Mouse (Mus musculus): ENCODE data around the gene Plxdc1. TPM values are rescaled to one million over a fixed set of nuclear protein-coding genes. Genes with fewer than 3 reads are reported as not detected.

Plxdc1 gene
- polyA plus RNA-seq, 1 experiment from 2014 or later, result not detected

DNA sequence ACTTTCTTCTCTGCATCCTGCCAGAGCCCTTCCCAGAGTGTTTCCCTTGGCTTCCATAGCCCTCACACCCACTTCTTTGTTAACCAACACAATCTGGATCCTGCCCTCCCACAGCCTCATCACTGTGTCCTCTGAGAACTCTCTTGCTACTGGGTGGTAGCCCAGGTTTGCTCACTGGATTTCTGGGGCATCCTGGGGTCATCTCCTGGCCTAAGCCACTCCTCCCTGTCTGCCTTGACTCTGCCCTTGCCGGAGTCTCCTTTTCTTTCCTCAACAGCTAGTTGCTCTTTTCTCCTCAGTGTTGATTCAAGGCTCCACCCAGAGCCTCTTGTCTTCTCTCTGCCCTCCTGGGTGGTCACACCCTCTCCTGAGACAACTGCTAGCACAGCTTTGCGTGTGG lies 80.3 kb downstream of the Plxdc1 start:
- WGBS, result 52% methylated on average over 2 of the region's 2 CpGs
- H3K27ac ChIP-seq, result no peak overlapping the region
- H3K36me3 ChIP-seq, result no peaks in the 10 kb centered on the region
- peaks cover 4% of the 10 kb centered on the region; the same call in 1 of the 2 replicates for H3K4me1 ChIP-seq
- no peak overlapping the region for H3K4me3 ChIP-seq
- peaks cover 5% of the 10 kb centered on the region; the same call in 1 of the 2 replicates for H3K27me3 ChIP-seq (ENCODE audit: insufficient read depth, poor library complexity, severe bottlenecking)
- DNase-seq (ENCODE audit: low spot score), result no peak
- no peaks in the 10 kb centered on the region for H3K9me3 ChIP-seq

DNA sequence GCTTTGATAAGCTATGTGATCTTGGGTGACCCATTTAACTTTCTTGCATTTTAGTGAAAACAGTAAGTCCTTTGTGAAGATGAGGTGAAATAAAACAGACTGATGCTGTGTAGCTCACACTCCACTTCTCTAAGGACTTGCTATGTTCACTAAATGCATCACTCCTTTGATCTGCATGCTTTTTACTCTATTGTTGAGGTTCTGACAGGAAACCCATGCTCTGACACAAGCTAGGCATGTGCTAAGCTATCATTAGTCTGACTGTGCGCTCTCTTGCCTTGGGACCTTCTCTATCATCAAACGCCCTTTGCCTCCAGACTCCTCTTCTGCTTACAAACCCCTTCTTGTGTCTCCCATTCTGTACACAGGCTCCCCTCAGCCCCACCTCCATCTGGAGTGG lies 80.7 kb downstream of the Plxdc1 start:
- Histone ChIP-seq H3K27me3 (ENCODE audit: insufficient read depth, poor library complexity, severe bottlenecking) (peaks cover 5% of the 10 kb centered on the region; the same call in 1 of the 2 replicates), H3K4me3 (no peak overlapping the region), H3K36me3 (no peaks in the 10 kb centered on the region), H3K4me1 (peaks cover 4% of the 10 kb centered on the region; the same call in 1 of the 2 replicates), H3K9me3 (no peaks in the 10 kb centered on the region), H3K27ac (no peak overlapping the region)
- no peak for DNase-seq (ENCODE audit: low spot score)
- 88% methylated on average over 2 of the region's 2 CpGs for WGBS

DNA sequence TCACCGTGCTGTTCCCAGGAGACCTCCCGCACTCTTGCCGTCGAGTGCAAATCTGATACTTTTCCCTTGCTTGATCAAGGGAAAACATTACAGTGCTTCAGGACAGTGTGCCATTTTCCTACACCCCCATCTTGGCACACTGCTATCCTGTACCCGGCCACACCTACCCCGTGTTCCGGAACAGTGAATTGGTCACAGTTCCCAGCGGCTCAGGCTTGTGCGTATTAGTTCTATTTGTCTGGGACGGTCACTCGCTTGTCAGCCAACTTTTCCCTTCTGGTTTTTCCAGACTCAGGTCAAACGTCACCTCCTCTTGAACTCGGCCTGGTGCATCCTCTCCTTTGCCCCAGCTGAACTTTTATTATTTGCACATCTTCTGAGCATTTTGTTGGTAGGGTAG lies 81.4 kb downstream of the Plxdc1 start:
- H3K27me3 ChIP-seq (ENCODE audit: insufficient read depth, poor library complexity, severe bottlenecking), result peaks cover 5% of the 10 kb centered on the region; the same call in 1 of the 2 replicates
- no peaks in the 10 kb centered on the region for H3K9me3 ChIP-seq
- WGBS, result 86% methylated on average over 13 of the region's 13 CpGs
- no peaks in the 10 kb centered on the region for H3K36me3 ChIP-seq
- H3K4me1 ChIP-seq, result peaks cover 4% of the 10 kb centered on the region; the same call in 1 of the 2 replicates
- no peak for DNase-seq (ENCODE audit: low spot score)
- H3K4me3 ChIP-seq, result no peak overlapping the region
- no peak overlapping the region for H3K27ac ChIP-seq

DNA sequence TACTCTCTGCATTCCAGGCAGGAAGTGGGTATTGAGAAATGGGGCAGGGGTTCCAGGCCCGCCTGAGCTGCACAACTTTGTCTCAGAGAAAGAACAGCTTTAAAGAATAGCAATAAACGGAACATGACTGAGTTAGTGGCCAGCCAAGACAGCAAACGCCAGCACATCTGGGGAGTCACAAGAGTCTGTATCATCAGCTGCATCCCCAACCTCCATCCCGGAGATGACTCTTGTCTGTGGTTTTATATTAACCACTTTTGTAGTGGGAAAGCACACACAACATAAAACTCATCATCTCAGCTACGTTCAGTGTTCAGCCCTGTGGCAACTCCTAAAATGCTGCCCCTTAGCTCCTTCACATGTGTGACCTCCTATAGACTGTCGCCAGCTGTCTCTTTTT lies 84.4 kb downstream of the Plxdc1 start:
- no peaks in the 10 kb centered on the region for H3K9me3 ChIP-seq
- WGBS, result 77% methylated on average over 6 of the region's 6 CpGs
- no peak for DNase-seq (ENCODE audit: low spot score)
- H3K4me1 ChIP-seq, result peaks cover 4% of the 10 kb centered on the region; the same call in 1 of the 2 replicates
- H3K27ac ChIP-seq, result no peak overlapping the region
- H3K36me3 ChIP-seq, result no peaks in the 10 kb centered on the region
- peaks cover 5% of the 10 kb centered on the region; the same call in 1 of the 2 replicates for H3K27me3 ChIP-seq (ENCODE audit: insufficient read depth, poor library complexity, severe bottlenecking)
- H3K4me3 ChIP-seq, result no peak overlapping the region

DNA sequence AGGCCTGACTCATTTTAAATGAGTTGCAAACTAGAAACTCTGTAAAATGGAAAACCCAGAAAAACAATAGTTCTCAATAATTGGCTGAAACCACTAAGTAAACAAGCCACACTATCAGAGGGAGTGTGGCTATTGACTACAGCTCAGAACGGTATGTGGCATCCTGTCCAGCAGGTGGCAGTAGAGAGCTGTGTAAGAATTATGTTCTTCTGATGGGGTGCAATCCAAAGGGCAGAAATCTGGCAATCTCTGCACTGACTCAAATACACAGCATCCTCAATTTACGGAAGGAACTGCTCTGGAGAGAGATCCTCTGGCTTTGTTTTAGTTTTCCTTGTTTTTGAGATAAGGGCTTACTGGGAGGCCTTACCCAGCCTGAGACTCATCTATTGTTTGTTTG lies 86.4 kb downstream of the Plxdc1 start:
- Histone ChIP-seq H3K9me3 (no peaks in the 10 kb centered on the region), H3K4me3 (no peak overlapping the region), H3K36me3 (no peaks in the 10 kb centered on the region), H3K27ac (no peak overlapping the region), H3K4me1 (peaks cover 4% of the 10 kb centered on the region; the same call in 1 of the 2 replicates), H3K27me3 (ENCODE audit: insufficient read depth, poor library complexity, severe bottlenecking) (peaks cover 5% of the 10 kb centered on the region; the same call in 1 of the 2 replicates)
- WGBS, result 4% methylated on average over 2 of the region's 2 CpGs
- peak; percentile 91 for DNase-seq (ENCODE audit: low spot score)

DNA sequence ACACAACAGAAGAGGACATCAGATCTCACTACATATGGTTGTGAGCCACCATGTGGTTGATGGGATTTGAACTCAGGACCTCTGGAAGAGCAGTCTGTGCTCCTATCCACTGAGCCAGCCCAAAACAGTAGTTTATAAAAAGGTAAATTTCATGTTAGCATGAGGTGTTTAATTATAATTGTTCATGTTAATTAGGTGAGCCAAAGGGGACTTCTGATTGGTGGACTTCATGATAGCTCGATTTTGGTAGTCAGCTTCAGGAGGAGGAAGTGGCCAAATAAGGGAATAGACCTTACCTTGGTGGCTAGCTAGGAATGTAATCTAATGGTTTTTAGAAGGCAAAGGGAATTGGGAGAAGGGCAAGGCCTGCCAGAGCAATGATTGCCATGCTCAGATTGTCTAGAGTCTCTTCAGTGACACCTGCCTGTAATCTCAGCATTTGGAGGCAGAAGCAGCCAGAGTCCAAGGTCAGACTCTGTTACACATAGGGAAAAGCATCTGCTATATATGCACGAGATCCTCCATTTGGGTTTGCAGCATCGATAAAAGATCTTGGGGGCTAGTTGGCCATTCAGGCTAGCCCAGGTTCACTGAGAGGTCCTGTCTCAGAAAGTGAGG lies 88.6 kb downstream of the Plxdc1 start:
- 67% methylated on average over 3 of the region's 3 CpGs for WGBS
- Histone ChIP-seq H3K36me3 (no peaks in the 10 kb centered on the region), H3K27me3 (ENCODE audit: insufficient read depth, poor library complexity, severe bottlenecking) (no peaks in the 10 kb centered on the region), H3K9me3 (no peaks in the 10 kb centered on the region), H3K4me3 (no peak overlapping the region), H3K4me1 (no peaks in the 10 kb centered on the region), H3K27ac (no peak overlapping the region)
- peak; percentile 63 for DNase-seq (ENCODE audit: low spot score)

DNA sequence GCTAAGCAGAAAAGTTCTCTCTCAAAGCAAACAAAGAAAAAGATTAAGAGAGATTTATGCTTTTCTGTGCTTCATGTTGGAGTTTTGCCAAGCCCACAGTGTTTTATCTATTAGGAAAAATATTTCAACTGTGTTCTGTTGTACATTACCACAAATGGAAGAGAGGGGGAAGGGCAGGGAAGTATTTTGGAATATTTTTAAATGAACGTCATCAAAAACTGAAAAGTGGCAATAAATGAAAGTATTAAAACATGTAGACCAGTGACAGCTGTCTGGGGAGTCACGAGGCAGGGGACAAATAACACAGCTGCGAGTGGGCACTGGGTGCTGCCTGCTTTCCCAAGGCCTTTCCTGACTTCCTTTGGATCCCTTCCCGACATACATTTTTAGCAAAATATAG lies 89.6 kb downstream of the Plxdc1 start:
- Histone ChIP-seq H3K9me3 (no peaks in the 10 kb centered on the region), H3K4me1 (no peaks in the 10 kb centered on the region), H3K4me3 (no peak overlapping the region), H3K36me3 (no peaks in the 10 kb centered on the region), H3K27me3 (ENCODE audit: insufficient read depth, poor library complexity, severe bottlenecking) (no peaks in the 10 kb centered on the region), H3K27ac (no peak overlapping the region)
- WGBS, result 74% methylated on average over 4 of the region's 4 CpGs
- peak; percentile 25 for DNase-seq (ENCODE audit: low spot score)

DNA sequence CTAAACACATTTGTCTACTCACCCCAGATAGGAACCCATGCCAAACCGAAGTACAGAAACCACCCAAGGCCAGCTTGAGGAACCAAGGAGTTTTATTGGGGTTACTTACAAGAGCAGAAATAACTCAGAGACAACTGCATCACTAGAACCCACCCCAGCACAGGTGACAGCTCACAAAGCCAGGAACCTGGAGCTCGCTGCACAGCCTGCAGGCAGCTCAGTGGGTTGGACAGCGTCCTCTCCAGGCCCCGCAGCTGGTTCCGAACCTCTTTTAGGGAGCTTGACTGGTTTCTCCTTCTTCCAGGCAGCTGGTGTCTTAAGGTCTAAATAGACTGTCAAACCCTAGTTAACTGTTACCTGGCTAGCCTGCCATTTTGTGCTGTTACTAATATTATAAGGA lies 94.4 kb downstream of the Plxdc1 start:
- no peaks in the 10 kb centered on the region for H3K4me1 ChIP-seq
- H3K9me3 ChIP-seq, result no peaks in the 10 kb centered on the region
- no peak overlapping the region for H3K4me3 ChIP-seq
- WGBS, result 75% methylated on average over 5 of the region's 5 CpGs
- 0 out of 2 replicates have a peak, but pooled peaks cover 3% of the 10 kb centered on the region for H3K36me3 ChIP-seq
- no peaks in the 10 kb centered on the region for H3K27me3 ChIP-seq (ENCODE audit: insufficient read depth, poor library complexity, severe bottlenecking)
- no peak for DNase-seq (ENCODE audit: low spot score)
- H3K27ac ChIP-seq, result no peak overlapping the region

DNA sequence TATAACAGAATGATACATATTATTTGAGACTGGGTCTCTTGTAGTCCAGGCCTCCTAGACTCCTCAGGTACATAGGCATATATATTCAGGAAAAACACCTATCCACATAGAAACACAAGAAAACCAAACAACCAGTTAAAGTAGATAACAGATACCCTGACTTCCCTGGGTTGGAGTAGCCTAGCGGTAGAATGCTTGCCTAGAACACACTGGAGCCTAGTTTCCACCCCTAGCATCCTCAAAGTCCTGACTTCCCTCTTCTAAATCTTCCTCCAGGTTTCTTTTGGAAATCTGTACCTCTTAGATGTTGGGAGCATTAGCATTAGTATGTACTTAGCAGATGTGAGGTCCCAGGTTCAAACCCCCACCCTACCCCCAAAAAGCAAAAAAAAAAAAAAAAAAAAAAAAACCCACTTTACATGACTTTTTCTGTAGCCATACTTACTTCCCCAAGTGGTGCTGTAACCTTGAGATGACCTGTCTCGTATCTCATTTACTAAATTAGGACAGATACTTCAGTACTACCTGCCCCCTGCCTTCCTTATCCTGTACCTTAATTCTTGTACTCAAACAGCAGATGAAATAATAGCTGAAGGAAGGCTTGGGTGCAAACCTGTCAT lies 100.8 kb downstream of the Plxdc1 start:
- no peaks in the 10 kb centered on the region for H3K27me3 ChIP-seq (ENCODE audit: insufficient read depth, poor library complexity, severe bottlenecking)
- H3K36me3 ChIP-seq, result 0 out of 2 replicates have a peak, but pooled peaks cover 3% of the 10 kb centered on the region
- H3K9me3 ChIP-seq, result no peaks in the 10 kb centered on the region
- H3K4me3 ChIP-seq, result peak overlapping the region; percentile 72; the same call in 1 of the 2 replicates
- 82% methylated on average over 2 of the region's 2 CpGs for WGBS
- no peak for DNase-seq (ENCODE audit: low spot score)
- H3K27ac ChIP-seq, result no peak overlapping the region
- no peaks in the 10 kb centered on the region for H3K4me1 ChIP-seq

DNA sequence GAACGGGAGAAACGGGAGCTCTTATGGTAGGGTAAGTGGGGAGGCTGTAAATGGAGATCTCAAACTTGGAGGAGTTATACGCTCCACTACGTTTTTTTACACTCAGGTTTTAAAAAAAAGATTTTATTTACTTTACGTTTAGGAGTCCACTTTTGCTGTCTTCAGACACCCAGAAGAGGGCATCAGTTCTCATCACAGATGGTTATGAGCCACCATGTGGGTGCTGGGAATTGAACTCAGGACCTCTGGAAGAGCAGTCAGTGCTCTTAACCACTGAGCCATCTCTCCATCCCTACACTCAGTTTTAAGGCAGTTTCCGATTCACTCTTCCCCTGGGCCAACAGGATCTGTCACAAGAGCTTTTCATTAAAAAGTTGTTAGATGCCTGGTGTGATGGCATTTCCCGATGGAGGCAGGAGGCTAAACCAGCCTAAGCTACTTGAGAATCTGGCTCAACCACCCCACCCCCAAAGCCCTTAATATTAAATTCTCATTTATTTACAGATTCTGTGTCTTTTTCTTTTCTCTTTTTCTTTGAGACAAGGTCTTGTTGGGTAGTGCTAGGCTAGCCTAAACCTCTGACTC lies 101.6 kb downstream of the Plxdc1 start:
- DNase-seq (ENCODE audit: low spot score), result no peak

DNA sequence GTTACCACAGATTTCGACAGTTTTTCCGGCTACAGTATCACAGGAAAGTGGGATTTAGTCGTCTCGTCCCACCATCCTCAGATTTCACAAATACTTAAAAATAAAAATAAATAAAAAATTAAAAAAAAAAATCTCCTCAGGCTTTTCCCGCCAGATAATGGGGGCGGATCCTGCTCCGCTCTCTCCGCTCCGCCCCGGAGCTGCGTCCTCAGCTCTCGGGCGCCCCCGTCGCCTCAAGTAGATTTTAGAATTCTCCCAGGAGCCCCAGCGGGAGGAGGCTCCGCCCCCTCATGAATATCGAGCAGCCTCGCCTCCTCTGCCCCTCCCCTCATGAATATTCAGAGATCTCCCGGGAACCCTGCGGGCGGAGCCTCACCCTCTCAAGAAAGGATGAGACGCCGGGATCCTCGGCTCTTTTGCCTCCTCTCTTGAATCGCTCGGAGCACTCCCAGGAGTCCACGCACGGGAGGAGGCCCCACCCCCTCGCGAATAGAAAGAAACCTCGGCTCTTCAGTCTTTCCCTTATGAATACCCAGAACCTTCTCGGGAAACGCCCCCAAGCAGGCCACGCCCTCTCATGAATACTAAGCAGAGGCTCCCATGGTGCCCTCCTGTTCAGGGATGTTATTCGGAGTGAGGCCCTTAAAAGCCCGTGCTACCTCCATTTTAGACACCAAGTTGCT lies 102.2 kb downstream of the Plxdc1 start, which contains the start of gene Fbxo47:
TSS of gene Fbxo47 (minus strand) at position 237 of the 683 bp plus-strand sequence.
- peak; percentile 99 for DNase-seq (ENCODE audit: low spot score)
- Histone ChIP-seq H3K4me3 (peak within 1 kb of the TSS; percentile 72), H3K9me3 (no peaks in the 10 kb centered on the region), H3K27ac (peak within 1 kb of the TSS; percentile 91), H3K27me3 (ENCODE audit: insufficient read depth, poor library complexity, severe bottlenecking) (no peaks in the 10 kb centered on the region), H3K36me3 (0 out of 2 replicates have a peak, but pooled peaks cover 3% of the 10 kb centered on the region), H3K4me1 (no peaks in the 10 kb centered on the region)
- under 1% methylated on average over 37 of the region's 37 CpGs for WGBS

More for the DNA sequence above, 101.6 kb downstream of the Plxdc1 start:
- H3K27me3 ChIP-seq (ENCODE audit: insufficient read depth, poor library complexity, severe bottlenecking), result no peaks in the 10 kb centered on the region
- 0 out of 2 replicates have a peak, but pooled peaks cover 3% of the 10 kb centered on the region for H3K36me3 ChIP-seq
- peak overlapping the region; percentile 91 for H3K27ac ChIP-seq
- no peaks in the 10 kb centered on the region for H3K4me1 ChIP-seq
- no peaks in the 10 kb centered on the region for H3K9me3 ChIP-seq
- H3K4me3 ChIP-seq, result peak overlapping the region; percentile 72
- WGBS, result 25% methylated on average over 7 of the region's 7 CpGs

DNA sequence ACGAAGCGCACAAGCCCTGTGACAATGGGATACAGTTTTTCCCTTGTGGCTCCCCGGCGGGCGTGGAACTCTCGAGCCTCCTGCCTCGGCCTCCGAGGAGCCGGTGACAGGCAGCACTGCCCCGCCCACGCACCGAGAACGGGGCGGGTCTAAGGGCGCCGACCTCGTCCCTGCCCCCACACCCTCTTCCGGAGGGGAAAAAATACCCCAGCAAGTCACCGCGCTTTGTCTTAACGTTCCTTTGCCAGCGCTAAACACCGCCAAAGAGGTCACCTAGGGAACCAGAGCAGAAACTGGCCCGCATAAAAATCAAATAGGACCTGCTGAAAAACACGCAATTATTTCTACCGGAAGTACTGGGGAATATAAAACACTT lies 102.7 kb downstream of the Plxdc1 start:
- Histone ChIP-seq H3K4me1 (no peaks in the 10 kb centered on the region), H3K36me3 (0 out of 2 replicates have a peak, but pooled peaks cover 1% of the 10 kb centered on the region), H3K4me3 (peak overlapping the region; percentile 72), H3K27me3 (ENCODE audit: insufficient read depth, poor library complexity, severe bottlenecking) (no peaks in the 10 kb centered on the region), H3K27ac (peak overlapping the region; percentile 91), H3K9me3 (no peaks in the 10 kb centered on the region)
- DNase-seq (ENCODE audit: low spot score), result peak; percentile 88
- 5% methylated on average over 26 of the region's 26 CpGs for WGBS
